Mouse (Mus musculus) forebrain, postnatal 0 days (tissue): ENCODE results near the gene Dact3. TPM values are rescaled to one million over a fixed set of nuclear protein-coding genes. Genes with fewer than 3 reads are reported as not detected.
A peak's percentile ranks its signal among the peaks of the same experiment; 100 is the strongest.

Experiments used
- ATAC-seq: fragments of 200-750 bp; cut with Nextera tagmentation; 2 replicates; pipeline ENCODE4 v1.8.0; 2017; ENCODE audit warnings: mild to moderate bottlenecking, moderate library complexity
- DNase-seq: peaks from one replicate; pipeline ENCODE4 v3.0.0-alpha.2; 2015
- H3K27ac ChIP-seq: fragments of 300-500 bp; sonication (generic); 2 replicates; pipeline ENCODE4 v1.5.1; 2014; ENCODE audit warnings: low read depth, mild to moderate bottlenecking, antibody characterized with exemption, low read length, moderate library complexity, mixed read lengths
- H3K27me3 ChIP-seq: fragments of 300-500 bp; sonication (generic); 2 replicates; pipeline ENCODE4 v1.6.1; 2014; ENCODE audit warnings: mild to moderate bottlenecking, low read length, mixed read lengths; ENCODE audit not compliant: insufficient read depth
- H3K36me3 ChIP-seq: fragments of 300-500 bp; sonication (generic); 2 replicates; pipeline ENCODE4 v1.6.1; 2014; ENCODE audit warnings: mild to moderate bottlenecking, moderate library complexity; ENCODE audit not compliant: insufficient read depth
- H3K4me1 ChIP-seq: fragments of 300-500 bp; sonication (generic); 2 replicates; pipeline ENCODE4 v1.6.1; 2014; ENCODE audit warnings: antibody characterized with exemption; ENCODE audit not compliant: insufficient read depth
- H3K4me2 ChIP-seq: fragments of 300-500 bp; sonication (generic); 2 replicates; pipeline ENCODE4 v1.6.1; 2014; ENCODE audit warnings: low read depth, mild to moderate bottlenecking, moderate library complexity
- H3K4me3 ChIP-seq: fragments of 300-500 bp; sonication (generic); 2 replicates; pipeline ENCODE4 v1.5.1; 2014; ENCODE audit warnings: low read depth, low read length, mixed read lengths
- H3K9ac ChIP-seq: fragments of 300-500 bp; sonication (generic); 2 replicates; pipeline ENCODE4 v1.6.1; 2014; ENCODE audit warnings: mild to moderate bottlenecking
- H3K9me3 ChIP-seq: fragments of 300-500 bp; sonication (generic); 2 replicates; pipeline ENCODE4 v1.6.1; 2016; ENCODE audit warnings: low read length
- CTCF ChIP-seq: sonication (generic); IDR thresholded peaks from 2 replicates; pipeline ENCODE4 v1.5.1; 2016; ENCODE audit warnings: antibody characterized with exemption, control low read depth, low read depth
- WGBS: fragments of 180-500 bp; shearing (Covaris S2); extraction: QIAGEN DNeasy Blood & Tissue Kit; methylation state at CpG from one replicate; pipeline ENCODE4 v1.1.7; 2014; 5-methylcytosine and 5-hydroxymethylcytosine counted together
- polyA plus RNA-seq: library from polyadenylated mRNA; unstranded; fragments of >200 nt; fragmentation: Nextera tagmentation; extraction: Ambion mirVana; gene quantifications from 2 replicates; pipeline ENCODE4 v1.2.1, GENCODE M21; 2015
- total RNA-seq: library from RNA; depleted of rRNA; stranded (reverse); fragments of >200 nt; gene quantifications from 2 replicates; pipeline ENCODE4 v1.2.3, GENCODE M21; 2014; rRNA removed

Dact3 gene
- total and polyA plus RNA-seq, 2 experiments from 2014 or later: 8.6 to 69.0 TPM

DNA sequence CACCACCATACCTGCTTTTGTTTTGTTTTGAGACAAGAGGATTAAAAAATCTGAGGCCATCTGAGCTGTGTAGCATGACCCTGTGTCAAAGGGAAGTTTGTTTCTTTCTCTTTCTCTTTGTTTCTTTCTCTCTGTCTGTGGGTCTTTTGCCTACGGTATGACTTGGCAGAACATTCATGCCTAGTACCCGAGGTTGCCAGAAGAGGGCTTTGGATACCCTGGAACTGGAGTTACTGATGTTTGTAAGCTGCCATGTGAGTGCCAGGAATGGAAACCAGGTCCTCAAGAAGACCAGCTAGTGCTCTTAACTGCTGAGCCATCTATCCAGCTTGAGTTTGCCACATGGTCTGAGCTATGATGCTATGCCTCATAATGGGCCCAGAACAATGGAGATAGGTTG lies 53.2 kb downstream of the Dact3 start:
- H3K4me1 ChIP-seq: no peaks in the 10 kb centered on the region
- no peaks in the 10 kb centered on the region for H3K27me3 ChIP-seq
- H3K9me3 ChIP-seq: no peaks in the 10 kb centered on the region
- no peaks in the 10 kb centered on the region for H3K36me3 ChIP-seq
- no peak for TF ChIP-seq CTCF
- 33% methylated on average over 2 of the region's 2 CpGs for WGBS
- H3K4me3 ChIP-seq: no peak overlapping the region
- ATAC-seq: no peak
- H3K9ac ChIP-seq: no peak overlapping the region
- H3K27ac ChIP-seq: no peak overlapping the region
- H3K4me2 ChIP-seq: no peak overlapping the region
- no peak for DNase-seq

DNA sequence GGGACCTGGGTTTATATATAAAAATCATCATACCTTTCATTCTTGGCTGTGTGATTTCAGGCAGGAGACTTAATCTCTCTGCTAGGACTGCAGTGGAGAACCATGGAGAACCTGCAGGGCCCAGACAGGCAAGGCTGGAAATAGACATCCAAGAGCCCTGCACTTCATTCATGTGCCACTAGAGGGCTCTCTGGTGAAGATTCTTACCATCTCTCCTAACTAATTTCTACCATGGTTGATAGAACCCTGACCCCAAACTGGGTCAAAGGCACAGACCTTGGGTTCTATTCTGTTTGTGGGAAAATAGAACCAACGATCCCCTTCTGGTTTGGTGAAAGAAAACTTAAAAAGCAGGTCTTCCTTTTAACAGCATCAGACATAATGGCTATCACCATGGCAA lies 55.7 kb downstream of the Dact3 start:
- TF ChIP-seq CTCF: peak; percentile 84
- Histone ChIP-seq H3K4me1 (peaks cover 4% of the 10 kb centered on the region; the same call in 1 of the 2 replicates), H3K9ac (no peak overlapping the region), H3K4me2 (no peak overlapping the region), H3K27ac (peak overlapping the region; percentile 57), H3K27me3 (no peaks in the 10 kb centered on the region), H3K9me3 (no peaks in the 10 kb centered on the region), H3K4me3 (no peak overlapping the region), H3K36me3 (no peaks in the 10 kb centered on the region)
- DNase-seq (peak; percentile 88), ATAC-seq (peak; percentile 21; the same call in 1 of the 2 replicates)
- WGBS: 0% methylated on average over 1 of the region's 1 CpGs

GRCm38 (mm10) chr7:16931968-16932627 lies 57.0 kb downstream of the Dact3 start:
- H3K36me3 ChIP-seq: no peaks in the 10 kb centered on the region
- ATAC-seq (peak; percentile 70), DNase-seq (peak; percentile 96)
- H3K27me3 ChIP-seq: no peaks in the 10 kb centered on the region
- peak; percentile 97 for TF ChIP-seq CTCF
- H3K9me3 ChIP-seq: no peaks in the 10 kb centered on the region
- H3K4me1 ChIP-seq: peaks cover 4% of the 10 kb centered on the region; the same call in 1 of the 2 replicates
- no peak overlapping the region for H3K4me3 ChIP-seq
- WGBS: 16% methylated on average over 14 of the region's 14 CpGs
- no peak overlapping the region for H3K4me2 ChIP-seq
- no peak overlapping the region for H3K9ac ChIP-seq
- H3K27ac ChIP-seq: peak overlapping the region; percentile 76

GRCm38 (mm10) chr7:16932704-16933577 lies 57.8 kb downstream of the Dact3 start:
- WGBS: 21% methylated on average over 14 of the region's 14 CpGs
- Histone ChIP-seq H3K4me3 (no peak overlapping the region), H3K4me1 (peaks cover 6% of the 10 kb centered on the region), H3K27me3 (no peaks in the 10 kb centered on the region), H3K27ac (peak overlapping the region; percentile 76), H3K9ac (peak overlapping the region; percentile 11; the same call in 1 of the 2 replicates), H3K4me2 (peak overlapping the region; percentile 30), H3K36me3 (no peaks in the 10 kb centered on the region), H3K9me3 (no peaks in the 10 kb centered on the region)
- peak; percentile 78 for ATAC-seq
- TF ChIP-seq CTCF: peak; percentile 85
- peak; percentile 86 for DNase-seq

Other genes with a start within 250 kb of the Dact3 start
- gene Ceacam15, start 199.6 kb upstream of the Dact3 start, total RNA-seq: not detected in 2 replicates
- gene Ceacam15, start 199.6 kb upstream of the Dact3 start, polyA plus RNA-seq: not detected in 2 replicates
- not detected in 2 replicates for gene Ceacam9, start 153.4 kb upstream of the Dact3 start, total RNA-seq
- gene Ceacam9, start 153.4 kb upstream of the Dact3 start, polyA plus RNA-seq: 0.13 and 0.18 TPM in 2 replicates
- 519 and 565 TPM in 2 replicates for gene Ap2s1, start 136.9 kb upstream of the Dact3 start, total RNA-seq
- 566 and 578 TPM in 2 replicates for gene Ap2s1, start 136.9 kb upstream of the Dact3 start, polyA plus RNA-seq
- gene Slc1a5, start 94.0 kb upstream of the Dact3 start, total RNA-seq: 6.3 and 9.3 TPM in 2 replicates
- 7.2 and 7.5 TPM in 2 replicates for gene Slc1a5, start 94.0 kb upstream of the Dact3 start, polyA plus RNA-seq
- gene Strn4, start 59.4 kb upstream of the Dact3 start, total RNA-seq: 240 and 243 TPM in 2 replicates
- gene Strn4, start 59.4 kb upstream of the Dact3 start, polyA plus RNA-seq: 168 and 169 TPM in 2 replicates
- gene Fkrp, start 58.6 kb upstream of the Dact3 start, total RNA-seq: 40.0 and 54.6 TPM in 2 replicates
- 31.7 and 37.8 TPM in 2 replicates for gene Fkrp, start 58.6 kb upstream of the Dact3 start, polyA plus RNA-seq
- 2.9 and 3.9 TPM in 2 replicates for gene Prkd2, start 32.4 kb upstream of the Dact3 start, total RNA-seq
- gene Prkd2, start 32.4 kb upstream of the Dact3 start, polyA plus RNA-seq: 2.7 and 4.0 TPM in 2 replicates
- gene Gng8, start 16.5 kb downstream of the Dact3 start, total RNA-seq: not detected in 2 replicates
- 9.3 and 16.4 TPM in 2 replicates for gene Gng8, start 16.5 kb downstream of the Dact3 start, polyA plus RNA-seq
- gene Ptgir, start 31.2 kb downstream of the Dact3 start, total RNA-seq: 0.15 TPM in 1 of 2 replicates, not detected in the other
- gene Ptgir, start 31.2 kb downstream of the Dact3 start, polyA plus RNA-seq: 0.08 and 0.09 TPM in 2 replicates
- gene Calm3, start 48.8 kb downstream of the Dact3 start, total RNA-seq: 1,323 and 1,444 TPM in 2 replicates
- gene Calm3, start 48.8 kb downstream of the Dact3 start, polyA plus RNA-seq: 403 and 424 TPM in 2 replicates
- gene Pnmal2, start 69.4 kb downstream of the Dact3 start, total RNA-seq: 98.9 and 133 TPM in 2 replicates
- gene Pnmal2, start 69.4 kb downstream of the Dact3 start, polyA plus RNA-seq: 87.5 and 134 TPM in 2 replicates
- gene Pnmal1, start 84.4 kb downstream of the Dact3 start, total RNA-seq: 53.4 and 64.8 TPM in 2 replicates
- 51.1 and 61.5 TPM in 2 replicates for gene Pnmal1, start 84.4 kb downstream of the Dact3 start, polyA plus RNA-seq
- 34.9 and 40.0 TPM in 2 replicates for gene Gm42372, start 107.8 kb downstream of the Dact3 start, total RNA-seq
- gene Gm42372, start 107.8 kb downstream of the Dact3 start, polyA plus RNA-seq: 4.0 and 5.9 TPM in 2 replicates
- gene Ccdc8, start 117.4 kb downstream of the Dact3 start, total RNA-seq: 4.0 and 5.2 TPM in 2 replicates
- gene Ccdc8, start 117.4 kb downstream of the Dact3 start, polyA plus RNA-seq: 1.5 and 2.0 TPM in 2 replicates
- gene Ppp5c, start 152.6 kb downstream of the Dact3 start, total RNA-seq: 56.6 and 65.7 TPM in 2 replicates
- 129 and 137 TPM in 2 replicates for gene Ppp5c, start 152.6 kb downstream of the Dact3 start, polyA plus RNA-seq
- gene Hif3a, start 187.1 kb downstream of the Dact3 start, total RNA-seq: 7.2 and 12.2 TPM in 2 replicates
- 1.1 and 2.0 TPM in 2 replicates for gene Hif3a, start 187.1 kb downstream of the Dact3 start, polyA plus RNA-seq
- 2.3 and 5.1 TPM in 2 replicates for gene Psg16, start 198.7 kb downstream of the Dact3 start, total RNA-seq
- 3.3 and 5.7 TPM in 2 replicates for gene Psg16, start 198.7 kb downstream of the Dact3 start, polyA plus RNA-seq